Mouse (Mus musculus): ENCODE measurements around the gene Sun1. TPM values are rescaled to one million over a fixed set of nuclear protein-coding genes. Genes with fewer than 3 reads are reported as not detected.

Gene Sun1
- polyA plus RNA-seq, 1 experiment: 20.1 TPM

Other genes with a start within 250 kb of the Sun1 start
- gene Pdgfa, start 203.3 kb upstream of the Sun1 start, polyA plus RNA-seq (2012; ENCODE audit: insufficient read depth, insufficient read length, missing spikeins): 5.5 and 6.9 TPM in 2 replicates
- 1.0 and 2.3 TPM in 2 replicates for gene Prkar1b, start 50.6 kb upstream of the Sun1 start, polyA plus RNA-seq (2012; ENCODE audit: insufficient read depth, insufficient read length, missing spikeins)
- 7.9 and 8.2 TPM in 2 replicates for gene Dnaaf5, start 50.4 kb upstream of the Sun1 start, polyA plus RNA-seq (2012; ENCODE audit: insufficient read depth, insufficient read length, missing spikeins)
- 36.7 and 41.1 TPM in 2 replicates for gene Get4, start 51.7 kb downstream of the Sun1 start, polyA plus RNA-seq (2012; ENCODE audit: insufficient read depth, insufficient read length, missing spikeins)
- 14.9 and 20.4 TPM in 2 replicates for gene Adap1, start 125.0 kb downstream of the Sun1 start, polyA plus RNA-seq (2012; ENCODE audit: insufficient read depth, insufficient read length, missing spikeins)
- gene Cox19, start 150.8 kb downstream of the Sun1 start, polyA plus RNA-seq (2012; ENCODE audit: insufficient read depth, insufficient read length, missing spikeins): 250 and 278 TPM in 2 replicates
- gene Cyp2w1, start 152.0 kb downstream of the Sun1 start, polyA plus RNA-seq (2012; ENCODE audit: insufficient read depth, insufficient read length, missing spikeins): not detected in 2 replicates
- gene Gpr146, start 177.1 kb downstream of the Sun1 start, polyA plus RNA-seq (2012; ENCODE audit: insufficient read depth, insufficient read length, missing spikeins): 18.1 and 19.7 TPM in 2 replicates
- gene C130050O18Rik, start 204.6 kb downstream of the Sun1 start, polyA plus RNA-seq (2012; ENCODE audit: insufficient read depth, insufficient read length, missing spikeins): 1.3 TPM in 1 of 2 replicates, not detected in the other
- gene Gper1, start 222.5 kb downstream of the Sun1 start, polyA plus RNA-seq (2012; ENCODE audit: insufficient read depth, insufficient read length, missing spikeins): 1.8 TPM in 1 of 2 replicates, not detected in the other

Data from brown adipose tissue, adult 24 weeks (tissue).